Mouse (Mus musculus) 416B (cell line): ENCODE measurements around the gene Tmx4.
"Not testable (repeated sequence)": the region's sequence is repeated elsewhere in the genome, so short reads cannot be mapped to it uniquely, and the experiment has no call there.

Source experiments
- DNase-seq: peaks from one replicate; pipeline ENCODE4 v3.0.0; 2011; ENCODE audit warnings: low read depth

The Tmx4 gene

DNA sequence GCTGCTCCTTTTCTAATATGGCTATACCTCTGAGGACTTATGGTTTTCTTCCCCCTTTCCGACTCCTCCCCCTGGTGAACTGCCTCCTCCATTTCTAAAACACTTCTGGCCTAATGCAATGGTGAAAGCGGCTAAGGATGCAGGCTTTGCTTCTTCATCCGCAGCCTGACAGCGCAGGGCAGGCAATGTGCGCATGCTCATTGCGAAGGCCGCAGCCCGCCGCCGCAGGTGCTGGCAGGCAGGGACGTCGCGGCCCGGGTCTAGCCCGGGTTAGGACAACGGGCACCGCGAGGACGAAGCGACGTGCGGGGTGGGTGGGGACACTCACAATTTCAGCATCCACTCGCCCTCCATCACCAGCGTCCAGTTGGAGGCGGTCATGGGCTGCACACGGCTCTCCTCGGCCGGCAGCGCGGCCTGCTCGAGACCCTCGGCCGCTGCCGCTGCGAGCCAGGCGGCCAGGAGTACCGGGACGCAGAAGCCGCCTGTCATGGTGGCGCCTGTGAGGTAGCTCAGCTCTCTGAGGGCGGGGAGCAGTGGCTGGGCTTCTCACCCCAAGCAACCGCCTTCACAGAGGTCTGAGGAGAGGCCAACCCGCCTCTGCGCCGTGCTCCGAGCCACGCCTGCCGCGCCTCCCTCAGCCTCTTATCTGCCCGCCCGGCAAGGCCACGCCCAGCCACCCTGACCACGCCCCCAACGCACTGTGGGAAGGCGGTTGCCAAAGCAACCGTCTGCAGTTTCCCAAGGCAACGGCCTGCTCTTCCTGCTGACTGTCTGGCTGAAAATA is at the start of gene Tmx4:
Tmx4 (minus strand) TSS at position 632 of the 787 bp plus-strand sequence.
- DNase-seq = peak; percentile 98

DNA sequence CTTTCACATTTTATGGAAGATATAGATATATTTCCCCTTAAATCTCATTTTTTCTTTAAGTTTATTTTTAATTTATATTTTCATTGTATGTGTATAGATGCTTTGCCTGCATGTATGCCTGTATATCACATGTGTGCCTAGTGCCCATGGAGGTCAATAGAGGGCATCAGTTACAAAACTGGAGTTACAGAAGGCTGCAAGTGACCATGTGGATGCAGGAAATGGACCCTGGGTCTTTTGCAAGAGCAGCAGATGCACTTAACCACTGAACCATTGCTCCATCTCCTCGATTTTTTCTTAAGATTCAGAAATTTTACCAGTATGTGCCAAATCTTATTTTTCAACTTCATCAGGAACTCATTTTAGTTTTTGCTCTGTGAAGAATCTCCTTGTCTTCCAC is 48.2 kb upstream of the Tmx4 start:
- DNase-seq = peak; percentile 68

DNA sequence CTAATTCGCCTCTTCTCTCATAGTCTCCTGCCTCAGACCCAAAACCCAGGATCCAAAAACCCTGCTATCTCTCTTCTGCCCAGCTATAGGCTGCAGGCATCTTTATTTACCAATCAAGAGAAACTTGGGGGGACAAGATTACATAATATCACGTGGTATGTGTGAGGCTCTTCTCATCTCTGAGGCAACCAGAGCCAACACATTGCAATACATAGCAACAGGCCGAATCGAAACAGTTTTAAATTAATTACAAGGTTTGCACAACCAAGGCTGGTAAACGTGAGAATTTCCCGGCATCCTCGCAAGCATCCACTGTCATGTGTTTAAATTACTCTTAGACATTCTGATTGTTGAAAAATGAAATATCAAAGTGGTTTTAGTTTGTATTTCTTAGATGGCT is 47.1 kb upstream of the Tmx4 start:
- peak; percentile 17 for DNase-seq

DNA sequence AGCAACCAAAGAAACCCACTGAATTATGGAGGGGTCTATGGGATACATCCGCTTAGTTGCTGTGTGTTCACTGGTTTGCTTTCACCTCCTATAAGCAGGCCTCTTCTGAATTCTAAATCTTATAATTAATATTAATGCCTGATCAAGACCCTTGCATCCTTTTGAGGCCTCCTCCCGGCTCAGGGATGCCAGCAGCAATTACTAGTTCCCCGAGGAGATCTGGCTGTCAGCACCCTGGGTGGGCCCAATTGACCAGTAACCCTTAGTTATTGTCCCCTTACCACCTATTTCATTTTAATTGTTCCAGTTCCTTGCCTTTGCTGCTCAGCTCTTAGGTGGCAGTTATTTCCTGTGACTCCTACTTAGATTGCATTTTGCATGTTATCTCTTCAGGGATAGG is 38.4 kb upstream of the Tmx4 start:
- DNase-seq = no peak

DNA sequence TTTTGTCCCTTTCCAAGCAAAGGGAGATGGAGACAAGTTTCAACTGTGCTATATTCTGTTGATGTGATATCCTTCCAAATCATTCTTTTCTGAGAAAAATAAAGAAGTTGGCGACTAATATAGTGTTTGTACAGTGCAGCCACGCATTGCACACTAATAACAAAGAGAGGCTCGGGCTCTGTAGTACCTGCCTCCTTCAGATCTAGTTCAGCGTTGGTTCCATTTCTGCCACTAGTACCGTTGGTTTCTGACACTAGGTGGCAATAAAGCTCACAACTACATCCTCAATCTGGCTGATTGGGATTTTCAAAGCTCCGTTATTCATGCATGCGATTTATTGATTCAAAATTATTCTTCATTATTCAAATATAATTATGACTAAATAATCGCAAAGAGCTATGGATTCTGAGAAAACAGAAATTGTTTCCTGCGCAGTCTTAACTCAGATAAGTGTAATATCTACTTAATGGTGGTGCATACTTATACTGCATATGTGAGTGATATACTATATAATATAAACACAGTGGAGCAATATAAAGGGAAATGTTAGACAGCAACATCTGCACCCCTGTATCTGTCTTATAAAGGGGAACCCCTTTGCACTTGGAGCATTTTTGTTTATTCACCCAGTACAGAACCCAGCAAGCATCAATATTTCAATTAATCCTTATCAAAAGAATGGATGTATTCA is 37.5 kb upstream of the Tmx4 start:
- peak; percentile 53 for DNase-seq

DNA sequence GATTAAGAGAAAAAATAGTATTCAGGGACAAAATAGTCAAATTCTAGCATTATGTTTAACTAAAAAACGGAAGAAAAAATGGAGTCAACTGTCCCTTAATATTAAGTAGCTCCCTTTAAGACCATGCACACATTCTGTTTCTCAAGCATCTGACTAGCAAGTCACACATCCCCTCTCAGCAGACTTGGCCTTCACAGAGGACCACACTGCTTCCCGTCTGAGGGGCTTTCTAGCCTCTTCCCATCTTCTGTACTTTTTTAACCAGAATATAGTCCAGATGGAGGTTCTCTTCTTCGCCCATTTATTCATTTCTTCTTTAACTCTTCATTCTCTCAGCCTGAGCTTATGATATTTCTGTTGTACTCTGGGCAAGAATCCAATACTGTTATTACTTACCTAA is 35.6 kb upstream of the Tmx4 start:
- no peak for DNase-seq

DNA sequence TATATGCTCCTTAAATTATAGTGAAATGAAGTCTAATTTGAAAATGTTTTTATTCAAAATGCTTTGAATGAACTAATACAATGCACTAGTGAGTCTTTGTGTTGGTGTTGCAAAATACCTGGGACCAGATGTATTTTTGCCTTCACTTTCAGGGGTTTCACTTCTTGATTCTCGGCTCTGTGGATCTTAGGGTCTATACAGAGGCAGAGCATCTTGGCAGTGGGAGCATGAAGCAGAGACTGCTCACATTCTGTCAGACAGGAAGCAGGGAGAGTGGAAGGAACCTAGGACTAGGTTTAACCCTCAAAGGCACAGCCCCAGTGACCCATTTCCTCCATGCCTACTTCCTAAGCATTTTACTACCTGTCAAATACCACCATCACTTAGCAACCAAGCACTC is 31.5 kb upstream of the Tmx4 start:
- no peak for DNase-seq

DNA sequence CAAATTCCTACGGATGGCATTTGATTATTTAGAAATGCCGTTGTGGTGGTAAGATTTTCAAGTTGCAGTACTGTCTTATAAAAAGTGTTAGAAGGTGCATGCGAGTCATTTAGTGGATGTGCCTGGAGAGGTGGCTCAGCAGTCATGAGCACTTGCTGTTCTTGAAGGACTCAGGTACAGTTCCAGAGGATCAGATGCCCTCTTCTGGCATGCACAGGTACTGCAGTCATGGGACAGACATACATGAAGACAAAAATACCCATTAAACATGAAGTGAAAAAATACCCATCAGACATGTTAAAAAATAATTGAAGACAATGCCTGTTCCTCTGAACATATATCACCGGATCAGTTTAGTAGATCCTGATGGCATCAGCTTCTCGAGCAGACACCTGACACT is 29.7 kb upstream of the Tmx4 start:
- DNase-seq = peak; percentile 79

DNA sequence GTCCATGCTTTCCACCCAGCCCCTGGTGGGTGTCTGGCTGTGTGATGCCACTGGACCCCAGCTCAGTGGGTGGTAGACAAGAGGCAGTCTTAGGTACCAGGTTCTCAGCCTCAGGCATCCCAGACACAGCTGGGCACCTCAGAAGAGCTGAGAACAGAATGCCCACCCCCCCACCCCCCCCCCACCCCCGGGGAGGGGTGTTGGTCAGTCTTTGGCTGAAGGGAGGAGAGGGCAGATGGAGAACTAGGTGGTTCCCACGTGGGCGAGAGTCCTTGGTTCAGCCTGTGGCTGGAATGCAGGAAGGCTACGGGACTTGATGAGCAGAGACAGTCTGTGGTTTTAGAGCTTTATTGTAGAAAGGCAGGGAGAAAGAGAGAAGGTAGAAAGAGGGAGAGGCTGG is 12.5 kb upstream of the Tmx4 start:
- no peak for DNase-seq

DNA sequence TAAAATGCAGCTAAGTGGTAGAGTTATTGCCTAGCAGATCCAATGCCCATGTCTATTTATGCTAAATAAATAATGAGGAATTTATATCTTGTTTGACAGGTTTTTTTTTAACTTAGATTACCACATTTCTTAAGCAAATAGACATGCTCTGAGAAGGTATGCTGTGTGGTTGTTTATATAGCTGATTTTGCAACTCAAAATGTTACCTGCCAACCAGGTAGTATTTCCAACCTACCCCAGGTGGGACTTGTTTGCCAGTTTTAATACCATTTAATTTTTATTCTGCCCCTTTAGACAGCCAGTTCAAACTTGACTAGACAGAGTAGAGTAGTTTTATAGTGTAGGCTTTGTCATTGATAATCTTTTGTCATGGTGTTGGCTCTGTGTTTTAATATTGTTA is 10.7 kb upstream of the Tmx4 start:
- DNase-seq = no peak

DNA sequence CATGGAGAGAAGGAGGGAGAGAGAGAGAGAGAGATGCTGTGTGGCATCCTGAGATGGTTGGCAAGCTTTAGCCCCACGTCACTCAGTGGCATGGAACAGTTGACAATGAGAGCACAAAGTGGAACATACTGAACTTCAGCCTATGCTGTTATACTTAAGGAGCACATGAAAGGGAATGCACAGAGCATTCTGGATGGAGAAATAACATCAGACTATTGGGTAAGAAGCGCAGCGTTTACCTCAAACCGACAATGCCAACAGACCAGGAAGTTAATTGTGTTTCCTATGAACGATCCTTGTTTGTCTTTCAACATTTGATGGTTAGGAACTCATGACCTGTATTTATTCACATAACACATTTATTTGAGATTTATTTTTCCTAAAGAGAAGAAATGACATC is 8.8 kb upstream of the Tmx4 start:
- DNase-seq = peak; percentile 81

DNA sequence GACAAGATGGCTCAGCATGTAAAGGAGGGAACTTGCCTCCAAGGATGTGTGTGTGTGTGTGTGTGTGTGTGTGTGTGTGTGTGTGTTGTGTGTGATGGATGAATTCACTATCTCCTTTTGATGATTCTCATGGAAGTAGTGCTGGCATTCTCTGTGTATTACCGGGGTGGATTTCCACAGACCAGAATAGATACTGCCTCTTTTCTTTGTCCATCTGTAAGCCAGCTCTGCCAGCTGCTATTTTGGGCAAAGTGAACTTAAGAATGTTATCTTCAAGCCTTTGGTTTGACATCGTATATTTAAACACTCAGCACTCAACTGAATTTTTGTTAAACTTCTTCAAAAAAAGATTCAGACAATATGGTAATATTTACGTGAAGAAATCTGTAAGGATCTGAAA is 5.1 kb upstream of the Tmx4 start:
- DNase-seq = no peak

DNA sequence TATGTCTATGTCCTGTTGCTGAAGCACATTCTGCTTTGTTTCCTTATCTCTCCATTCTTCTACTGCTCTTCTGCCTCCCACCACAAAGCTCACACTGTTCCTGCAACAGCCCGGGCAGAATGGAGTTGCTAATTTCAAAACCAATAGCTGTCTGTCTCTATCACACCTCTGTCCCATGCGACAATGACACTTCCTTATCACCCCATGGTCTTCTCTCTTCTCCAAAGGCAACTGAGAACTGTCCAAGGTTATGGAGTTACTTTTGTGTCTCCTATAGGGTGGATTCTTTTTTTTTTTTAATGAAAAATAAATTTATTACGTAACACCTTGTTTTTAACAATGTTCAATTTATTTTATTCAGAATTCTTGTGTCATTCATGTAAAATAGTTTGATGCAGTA is 1.8 kb upstream of the Tmx4 start:
- DNase-seq = no peak

DNA sequence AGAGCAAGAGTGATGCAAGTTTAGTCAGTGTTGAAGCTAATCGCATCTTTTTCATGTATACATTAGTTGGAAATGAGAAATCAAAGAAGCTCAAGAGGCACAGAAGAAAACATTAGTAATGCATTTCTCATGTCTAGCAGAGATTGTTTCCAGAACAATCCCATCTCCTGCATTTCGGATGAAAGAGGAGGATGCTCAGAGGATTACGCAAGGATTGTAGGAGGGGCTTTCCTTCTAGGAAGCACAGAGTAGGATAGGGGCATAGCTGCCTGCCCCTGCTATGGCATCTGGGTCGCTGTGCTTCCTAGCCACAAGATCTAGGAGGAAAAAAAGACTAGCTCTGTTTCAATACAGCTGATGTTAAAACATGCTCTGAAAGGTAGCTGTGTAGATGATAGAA is 1.2 kb upstream of the Tmx4 start:
- DNase-seq = no peak

DNA sequence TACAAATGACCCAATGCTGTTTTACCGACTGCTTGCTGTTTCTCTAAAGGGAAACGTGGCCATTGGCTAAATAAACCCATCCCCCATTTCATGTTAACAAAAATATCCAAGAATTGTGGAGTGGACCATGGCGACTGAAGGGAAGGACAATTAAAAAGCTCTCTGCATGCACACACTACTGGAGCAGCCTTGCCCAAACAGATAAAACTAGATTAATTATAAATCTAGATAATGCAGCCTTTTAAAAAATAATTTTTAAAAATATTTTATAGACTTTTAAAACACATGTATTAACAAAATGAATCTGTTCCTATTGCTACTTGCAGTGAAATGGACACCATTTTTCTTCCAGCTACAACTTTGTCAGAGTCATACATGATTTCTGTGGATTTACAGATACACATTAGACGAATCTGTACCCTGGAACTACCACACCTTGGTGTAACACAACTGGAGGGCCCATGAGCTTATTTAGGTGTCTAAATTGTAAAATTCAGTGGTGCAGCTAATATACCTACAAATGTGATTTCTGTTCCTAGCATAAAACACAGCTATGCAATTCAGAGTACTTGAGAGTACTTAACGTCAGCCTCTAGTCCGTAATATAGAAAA is 462 bp upstream of the Tmx4 start:
- DNase-seq = no peak

DNA sequence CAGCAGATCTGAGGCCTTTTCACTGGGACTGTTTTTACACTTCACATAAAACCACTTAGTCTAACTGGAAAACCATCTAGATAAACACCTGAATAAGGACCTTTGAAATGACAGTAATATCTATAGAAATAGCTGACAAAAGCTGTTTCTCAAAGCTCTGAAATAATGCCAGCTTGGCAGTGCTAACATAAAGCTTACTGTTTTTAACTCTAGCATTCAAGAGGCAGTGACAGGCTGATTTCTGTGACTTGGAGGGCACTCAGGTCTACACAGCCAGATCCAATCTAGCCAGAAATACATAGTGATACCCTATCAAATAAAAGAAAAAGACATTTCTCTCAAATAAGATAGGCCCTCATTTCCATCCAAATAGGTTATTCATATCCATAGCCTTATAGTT is 1.6 kb downstream of the Tmx4 start:
- no peak for DNase-seq

DNA sequence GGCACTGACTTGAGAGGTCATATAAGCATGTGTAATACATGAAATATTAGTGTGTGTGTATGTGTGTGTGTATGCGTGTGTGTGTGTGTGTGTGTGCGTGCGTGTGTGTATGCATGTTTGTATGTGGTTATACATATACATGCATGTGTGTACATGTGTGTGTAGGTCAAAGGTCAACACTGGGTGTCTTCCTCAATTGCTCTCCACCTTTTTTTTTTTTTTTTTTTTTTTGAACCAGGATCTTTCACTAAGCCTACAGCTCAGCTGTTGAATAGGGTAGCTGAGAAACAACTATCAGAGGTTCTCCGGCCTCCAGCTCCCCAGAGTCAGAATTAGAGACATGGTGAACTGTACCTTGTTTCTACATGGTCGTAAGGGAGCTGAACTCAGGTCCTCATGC is 2.6 kb downstream of the Tmx4 start:
- DNase-seq = peak; percentile 26

DNA sequence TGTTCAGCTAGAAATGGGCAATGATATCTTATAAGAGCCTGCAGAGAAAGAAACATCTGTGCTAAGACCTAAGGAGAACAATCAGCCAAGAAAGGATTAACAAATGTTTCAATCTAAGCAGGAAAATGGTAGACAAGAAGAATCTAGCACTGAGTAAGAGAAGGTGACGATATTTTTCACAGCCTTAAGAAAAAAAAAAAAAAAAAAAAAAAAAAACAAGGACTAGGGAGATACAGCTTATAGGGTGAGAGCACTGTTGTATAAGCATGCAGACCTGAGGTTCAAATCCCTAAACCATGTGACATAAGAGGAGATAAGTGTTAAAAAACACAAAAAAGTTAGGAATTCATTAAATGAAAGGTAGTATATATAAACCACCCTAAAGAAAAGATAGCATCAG is 3.5 kb downstream of the Tmx4 start:
- no peak for DNase-seq

DNA sequence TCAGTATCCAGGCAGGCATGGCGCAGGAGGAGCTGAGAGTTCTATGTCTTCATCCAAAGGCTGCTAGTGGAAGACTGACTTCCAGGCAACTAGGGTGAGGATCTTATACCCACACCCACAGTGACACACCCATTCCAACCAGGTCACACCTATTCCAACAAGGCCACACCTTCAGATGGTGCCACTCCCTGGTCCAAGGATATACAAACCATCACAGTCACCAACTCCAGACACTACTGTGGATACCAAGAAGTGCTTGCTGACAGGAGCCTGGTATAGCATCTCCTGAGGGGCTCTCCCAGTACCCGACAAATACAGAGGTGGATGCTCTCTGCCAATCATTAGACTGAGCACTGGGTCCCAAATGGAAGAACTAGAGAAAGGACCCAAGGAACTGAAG is 15.4 kb downstream of the Tmx4 start:
- not testable (repeated sequence) for DNase-seq

DNA sequence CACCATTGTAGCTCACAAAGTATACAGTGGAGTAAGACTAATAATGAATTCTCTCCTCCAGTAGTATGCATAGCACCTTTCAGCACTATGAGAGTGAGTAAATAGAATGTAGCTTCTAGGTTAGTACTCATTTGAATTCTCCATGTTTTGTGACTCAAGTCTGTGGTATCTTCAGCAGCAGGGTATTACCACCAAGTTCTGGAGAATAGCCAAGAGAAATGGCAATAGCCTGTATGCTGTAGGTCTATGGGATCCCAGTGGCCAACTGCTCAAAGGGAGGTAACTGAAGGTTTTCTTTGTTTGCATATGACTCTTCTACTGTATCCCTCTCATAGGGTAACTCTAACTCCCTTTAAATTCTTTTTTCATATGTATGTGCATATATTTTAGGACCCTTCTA is 39.0 kb downstream of the Tmx4 start:
- DNase-seq = peak; percentile 81

DNA sequence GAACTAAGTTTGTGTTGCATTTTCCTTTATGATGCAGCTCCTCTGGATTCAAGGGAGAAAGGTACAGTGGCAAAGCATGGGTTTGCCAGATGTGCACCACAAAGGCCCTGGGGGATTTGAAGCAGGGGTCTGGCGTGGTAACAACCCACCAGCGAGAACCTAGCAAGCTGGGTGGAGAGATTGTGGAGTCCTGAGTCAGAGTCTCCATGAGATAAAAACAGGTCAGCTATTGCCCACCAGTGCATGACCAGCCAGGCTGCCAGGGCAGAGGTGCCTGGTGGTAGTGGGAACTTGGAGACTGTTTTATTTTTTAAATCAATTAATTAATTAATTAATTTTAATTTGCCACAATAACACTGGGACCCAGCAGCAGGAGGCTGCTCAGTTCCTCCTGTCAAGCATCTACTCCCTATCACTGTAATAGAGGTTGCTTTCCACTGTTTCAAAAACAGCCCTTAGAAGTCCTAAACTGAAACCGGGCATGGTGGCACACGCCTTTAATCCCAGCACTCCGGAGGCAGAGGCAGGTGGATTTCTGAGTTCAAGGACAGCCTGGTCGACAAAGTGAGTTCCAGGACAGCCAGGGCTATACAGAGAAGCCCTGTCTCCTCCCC is 52.8 kb downstream of the Tmx4 start:
- no peak for DNase-seq

DNA sequence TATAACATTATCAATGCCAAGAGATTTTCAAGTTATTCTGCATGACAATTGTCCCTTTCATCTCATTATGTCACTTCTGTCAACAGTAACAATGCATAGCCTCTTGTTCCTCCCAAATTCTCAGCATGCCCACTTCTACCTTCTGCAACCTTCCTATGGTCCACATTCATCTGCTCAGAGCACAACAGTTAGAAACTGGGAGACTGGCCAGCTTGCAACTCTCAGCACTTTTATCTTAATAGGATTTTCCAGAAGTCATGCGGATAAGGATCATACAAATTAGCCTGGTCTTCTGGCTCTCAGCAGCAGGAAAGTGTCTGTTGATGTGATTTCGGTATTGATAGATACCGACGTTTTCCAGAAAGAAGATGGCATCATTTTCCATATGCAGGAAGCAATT is 58.7 kb downstream of the Tmx4 start:
- no peak for DNase-seq

DNA sequence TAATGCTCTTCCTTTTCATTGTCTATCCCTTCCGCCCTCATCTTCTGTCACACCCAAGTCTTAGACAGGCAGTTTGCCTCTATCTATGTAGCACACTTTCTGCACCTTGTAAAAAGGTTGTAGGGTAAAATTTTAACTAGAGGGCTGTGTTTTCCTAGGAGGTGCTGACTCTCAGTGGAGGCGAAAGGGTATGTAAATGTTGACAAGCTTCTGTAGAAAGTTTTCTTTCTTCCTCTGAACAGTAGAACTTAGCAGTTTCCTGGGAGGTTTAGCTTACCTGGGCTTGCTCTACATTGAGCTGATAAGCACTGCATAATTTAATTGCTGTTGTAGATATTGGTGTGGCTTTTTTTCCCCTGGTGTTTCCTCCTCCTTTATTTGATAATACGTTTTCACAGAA is 84.5 kb downstream of the Tmx4 start:
- DNase-seq = no peak
